Mouse (Mus musculus) spleen, postnatal 0 days (tissue): ENCODE measurements around the gene Btf3l4. TPM values are rescaled to one million over a fixed set of nuclear protein-coding genes. Genes with fewer than 3 reads are reported as not detected.

Experiments used
- polyA plus RNA-seq: library from polyadenylated mRNA; unstranded; fragments of >200 nt; fragmentation: Nextera tagmentation; extraction: Ambion mirVana; gene quantifications from 2 replicates; pipeline ENCODE4 v1.2.1, GENCODE M21; 2015

The Btf3l4 gene
- 73.4 and 83.8 TPM in 2 replicates for polyA plus RNA-seq

GRCm38 (mm10) chr4:108832916-108833827 is at the start of gene Btf3l4:
Btf3l4 (minus strand) TSS chr4:108833614.

GRCm38 (mm10) chr4:108878963-108879822 is 45.8 kb upstream of the Btf3l4 start, which contains the start of gene Rab3b:
Rab3b (plus strand) TSS chr4:108879063.

GRCm38 (mm10) chr4:108848505-108848848 is 15.1 kb upstream of the Btf3l4 start, which contains the start of gene A730015C16Rik:
A730015C16Rik (minus strand) TSS chr4:108848619.

GRCm38 (mm10) chr4:108847715-108848504 is 14.5 kb upstream of the Btf3l4 start, which contains the start of gene Kti12:
Kti12 (plus strand) TSS chr4:108847785.

GRCm38 (mm10) chr4:108834115-108834970 is 929 bp upstream of the Btf3l4 start, which contains the start of gene Txndc12:
Txndc12 (plus strand) TSS chr4:108834601.

GRCm38 (mm10) chr4:108780057-108780863 is 53.2 kb downstream of the Btf3l4 start, which contains the start of gene Zfyve9:
Zfyve9 (minus strand) TSS chr4:108780798.

Other genes starting within 250 kb of the Btf3l4 start
- 13.5 and 16.7 TPM in 2 replicates for gene Cc2d1b, start 213.7 kb downstream of the Btf3l4 start, polyA plus RNA-seq
- 0.64 and 1.2 TPM in 2 replicates for gene 3110021N24Rik, start 114.0 kb downstream of the Btf3l4 start, polyA plus RNA-seq
- gene Zfyve9, start 52.8 kb downstream of the Btf3l4 start, polyA plus RNA-seq, result 1.2 and 1.6 TPM in 2 replicates
- 19.6 and 28.7 TPM in 2 replicates for gene Txndc12, start 987 bp upstream of the Btf3l4 start, polyA plus RNA-seq
- 48.6 and 52.7 TPM in 2 replicates for gene Kti12, start 14.2 kb upstream of the Btf3l4 start, polyA plus RNA-seq
- 0.52 and 1.2 TPM in 2 replicates for gene A730015C16Rik, start 15.0 kb upstream of the Btf3l4 start, polyA plus RNA-seq
- gene Rab3b, start 45.4 kb upstream of the Btf3l4 start, polyA plus RNA-seq, result 2.9 and 3.7 TPM in 2 replicates
- 31.7 and 34.6 TPM in 2 replicates for gene Nrd1, start 167.0 kb upstream of the Btf3l4 start, polyA plus RNA-seq